Mouse (Mus musculus): ENCODE data around the gene Has1.
A peak's percentile ranks its signal among the peaks of the same experiment; 100 is the strongest.

GRCm38 (mm10) chr17:17826751-17827657 lies 28.0 kb downstream of the Has1 start, which contains the start of gene Spaca6:
- TF ChIP-seq CTCF (IDR thresholded peaks at IDR 0.05; ENCODE audit: extremely low read depth, insufficient read depth, low read length) (no peak), POLR2A (IDR thresholded peaks at IDR 0.05; ENCODE audit: extremely low read depth, insufficient read depth, low read length) (peak; percentile 99)

Data from cortical plate, adult 2 months (tissue).